Mouse (Mus musculus) intestine, postnatal 0 days (tissue): ENCODE measurements around the gene Calhm1. TPM values are rescaled to one million over a fixed set of nuclear protein-coding genes. Genes with fewer than 3 reads are reported as not detected.
A peak's percentile ranks its signal among the peaks of the same experiment; 100 is the strongest.

Experiments used
- ATAC-seq: fragments of 200-750 bp; cut with Nextera tagmentation; 2 replicates; pipeline ENCODE4 v1.8.0; 2017; ENCODE audit warnings: mild to moderate bottlenecking, moderate TSS enrichment, moderate library complexity
- H3K27ac ChIP-seq: fragments of 300-500 bp; sonication (generic); 2 replicates; pipeline ENCODE4 v1.5.1; 2014; ENCODE audit warnings: mild to moderate bottlenecking, low read depth, low read length, moderate library complexity
- H3K27me3 ChIP-seq: fragments of 300-500 bp; sonication (generic); replicated peaks from 2 replicates; pipeline ENCODE4 v1.6.1; 2014; ENCODE audit warnings: low read length, mixed read lengths; ENCODE audit not compliant: control insufficient read depth, insufficient read depth
- H3K36me3 ChIP-seq: fragments of 300-500 bp; sonication (generic); 2 replicates; pipeline ENCODE4 v1.6.1; 2014; ENCODE audit warnings: mild to moderate bottlenecking, moderate library complexity; ENCODE audit not compliant: control insufficient read depth, insufficient read depth
- H3K4me1 ChIP-seq: fragments of 300-500 bp; sonication (generic); replicated peaks from 2 replicates; pipeline ENCODE4 v1.6.1; 2014; ENCODE audit warnings: antibody characterized with exemption, low read length, mixed read lengths; ENCODE audit not compliant: control insufficient read depth, insufficient read depth
- H3K4me2 ChIP-seq: fragments of 300-500 bp; sonication (generic); replicated peaks from 2 replicates; pipeline ENCODE4 v1.6.1; 2014; ENCODE audit warnings: low read depth, mild to moderate bottlenecking, moderate library complexity
- H3K4me3 ChIP-seq: fragments of 300-500 bp; sonication (generic); 2 replicates; pipeline ENCODE4 v1.5.1; 2014; ENCODE audit warnings: low read depth, low read length
- H3K9ac ChIP-seq: fragments of 300-500 bp; sonication (generic); 2 replicates; pipeline ENCODE4 v1.6.1; 2014; ENCODE audit warnings: mild to moderate bottlenecking, low read depth, low read length
- H3K9me3 ChIP-seq: fragments of 300-500 bp; sonication (generic); 2 replicates; pipeline ENCODE4 v1.6.1; 2016; ENCODE audit warnings: mixed run types; ENCODE audit not compliant: control insufficient read depth
- CTCF ChIP-seq: sonication (generic); IDR thresholded peaks from 2 replicates; pipeline ENCODE4 v1.5.1; 2016; ENCODE audit warnings: low read depth, mild to moderate bottlenecking, control low read depth, antibody characterized with exemption, moderate library complexity
- WGBS: fragments of 180-500 bp; shearing (Covaris S2); extraction: QIAGEN DNeasy Blood & Tissue Kit; methylation state at CpG from one replicate; pipeline ENCODE4 v1.1.7; 2014; 5-methylcytosine and 5-hydroxymethylcytosine counted together
- polyA plus RNA-seq: library from polyadenylated mRNA; unstranded; fragments of >200 nt; fragmentation: Nextera tagmentation; extraction: Ambion mirVana; gene quantifications from 2 replicates; pipeline ENCODE4 v1.2.1, GENCODE M21; 2015

The Calhm1 gene
- polyA plus RNA-seq, 1 experiment from 2014 or later = not detected

- 54% methylated on average over 2 of the region's 2 CpGs for WGBS
- Histone ChIP-seq H3K4me3 (no peak overlapping the region), H3K36me3 (peaks cover 52% of the 10 kb centered on the region), H3K4me1 (no peaks in the 10 kb centered on the region), H3K4me2 (no peak overlapping the region), H3K9me3 (no peaks in the 10 kb centered on the region), H3K27me3 (no peaks in the 10 kb centered on the region), H3K27ac (no peak overlapping the region), H3K9ac (no peak overlapping the region)
- TF ChIP-seq CTCF = no peak
- ATAC-seq = no peak
Measured at GRCm38 (mm10) chr19:47118634-47119033, 25.4 kb downstream of the Calhm1 start.

GRCm38 (mm10) chr19:47104641-47105271, 39.3 kb downstream of the Calhm1 start:
- H3K36me3 ChIP-seq = peaks cover 87% of the 10 kb centered on the region
- peak overlapping the region; percentile 75 for H3K27ac ChIP-seq
- 45% methylated on average over 9 of the region's 9 CpGs for WGBS
- no peak overlapping the region for H3K4me2 ChIP-seq
- H3K4me1 ChIP-seq = 0 out of 2 replicates have a peak, but pooled peaks cover 4% of the 10 kb centered on the region
- no peaks in the 10 kb centered on the region for H3K9me3 ChIP-seq
- no peak overlapping the region for H3K4me3 ChIP-seq
- no peak for TF ChIP-seq CTCF
- no peak overlapping the region for H3K9ac ChIP-seq
- peak; percentile 82 for ATAC-seq
- no peaks in the 10 kb centered on the region for H3K27me3 ChIP-seq

- Histone ChIP-seq H3K36me3 (peaks cover 86% of the 10 kb centered on the region), H3K27ac (no peak overlapping the region), H3K9me3 (no peaks in the 10 kb centered on the region), H3K4me1 (0 out of 2 replicates have a peak, but pooled peaks cover 4% of the 10 kb centered on the region), H3K27me3 (no peaks in the 10 kb centered on the region), H3K4me3 (no peak overlapping the region), H3K9ac (no peak overlapping the region), H3K4me2 (no peak overlapping the region)
- 86% methylated on average over 5 of the region's 5 CpGs for WGBS
- TF ChIP-seq CTCF = no peak
- ATAC-seq = no peak
Measured at GRCm38 (mm10) chr19:47101080-47101479, 43.0 kb downstream of the Calhm1 start.

Other genes starting within 250 kb of the Calhm1 start
- 4.1 and 4.7 TPM in 2 replicates for gene Ina, start 129.6 kb downstream of the Calhm1 start, polyA plus RNA-seq
- 22.0 and 23.0 TPM in 2 replicates for gene Nt5c2, start 129.1 kb downstream of the Calhm1 start, polyA plus RNA-seq
- gene Pcgf6, start 93.3 kb downstream of the Calhm1 start, polyA plus RNA-seq = 9.4 and 14.4 TPM in 2 replicates
- gene Taf5, start 76.5 kb downstream of the Calhm1 start, polyA plus RNA-seq = 3.9 TPM in 2 replicates
- gene Usmg5, start 53.6 kb downstream of the Calhm1 start, polyA plus RNA-seq = 2,827 and 3,144 TPM in 2 replicates
- 4.3 and 5.2 TPM in 2 replicates for gene Pdcd11, start 53.5 kb downstream of the Calhm1 start, polyA plus RNA-seq
- 2.6 and 3.0 TPM in 2 replicates for gene Calhm2, start 6.0 kb downstream of the Calhm1 start, polyA plus RNA-seq
- 0.43 and 0.95 TPM in 2 replicates for gene Calhm3, start 13.5 kb upstream of the Calhm1 start, polyA plus RNA-seq
- 2.4 and 2.6 TPM in 2 replicates for gene Neurl1a, start 34.6 kb upstream of the Calhm1 start, polyA plus RNA-seq